Mouse (Mus musculus) stomach, embryonic 16.5 days (tissue): ENCODE results near the gene Ttll6. TPM values are rescaled to one million over a fixed set of nuclear protein-coding genes. Genes with fewer than 3 reads are reported as not detected.

Source experiments
- ATAC-seq: fragments of 200-750 bp; cut with Nextera tagmentation; 2 replicates; pipeline ENCODE4 v1.8.0; 2017; ENCODE audit warnings: moderate number of reproducible peaks, moderate TSS enrichment; ENCODE audit not compliant: insufficient read depth, low FRiP score
- H3K27ac ChIP-seq: fragments of 300-500 bp; sonication (generic); 2 replicates; pipeline ENCODE4 v1.5.1; 2014; ENCODE audit warnings: low read length
- H3K27me3 ChIP-seq: fragments of 300-500 bp; sonication (generic); 2 replicates; pipeline ENCODE4 v1.6.1; 2014; ENCODE audit warnings: low read length, control low read depth, mixed read lengths; ENCODE audit not compliant: control insufficient read depth, insufficient read depth
- H3K36me3 ChIP-seq: fragments of 300-500 bp; sonication (generic); 2 replicates; pipeline ENCODE4 v1.6.1; 2014; ENCODE audit warnings: low read length; ENCODE audit not compliant: control insufficient read depth, insufficient read depth
- H3K4me1 ChIP-seq: fragments of 300-500 bp; sonication (generic); 2 replicates; pipeline ENCODE4 v1.6.1; 2014; ENCODE audit warnings: low read length, control low read depth, mixed read lengths; ENCODE audit not compliant: control insufficient read depth, insufficient read depth
- H3K4me2 ChIP-seq: fragments of 300-500 bp; sonication (generic); 2 replicates; pipeline ENCODE4 v1.6.1; 2014; ENCODE audit warnings: low read depth, low read length, mixed read lengths
- H3K4me3 ChIP-seq: fragments of 300-500 bp; sonication (generic); replicated peaks from 2 replicates; pipeline ENCODE4 v1.5.1; 2014; ENCODE audit warnings: mild to moderate bottlenecking, low read length
- H3K9ac ChIP-seq: fragments of 300-500 bp; sonication (generic); 2 replicates; pipeline ENCODE4 v1.6.1; 2014; ENCODE audit warnings: low read length
- H3K9me3 ChIP-seq: fragments of 300-500 bp; sonication (generic); replicated peaks from 2 replicates; pipeline ENCODE4 v1.6.1; 2016; ENCODE audit warnings: low read length, control low read depth; ENCODE audit not compliant: control insufficient read depth
- WGBS: fragments of 180-500 bp; shearing (Covaris S2); extraction: QIAGEN DNeasy Blood & Tissue Kit; methylation state at CpG from one replicate; pipeline ENCODE4 v1.1.7; 2014; 5-methylcytosine and 5-hydroxymethylcytosine counted together
- polyA plus RNA-seq: library from polyadenylated mRNA; unstranded; fragments of >200 nt; fragmentation: Nextera tagmentation; extraction: Ambion mirVana; gene quantifications from 2 replicates; pipeline ENCODE4 v1.2.1, GENCODE M21; 2015

Gene Ttll6
- polyA plus RNA-seq, 1 experiment from 2014 or later, result 0.58 TPM

- 2% methylated on average over 12 of the region's 12 CpGs for WGBS
- no peaks in the 10 kb centered on the region for H3K4me1 ChIP-seq
- H3K27ac ChIP-seq, result no peak overlapping the region
- H3K4me3 ChIP-seq, result no peak overlapping the region
- H3K27me3 ChIP-seq, result peaks cover 94% of the 10 kb centered on the region
- no peaks in the 10 kb centered on the region for H3K9me3 ChIP-seq
- no peak overlapping the region for H3K9ac ChIP-seq
- no peak for ATAC-seq
- H3K4me2 ChIP-seq, result no peak overlapping the region
- H3K36me3 ChIP-seq, result no peaks in the 10 kb centered on the region
Measured at GRCm38 (mm10) chr11:96198642-96199041, 65.1 kb downstream of the Ttll6 start.

DNA sequence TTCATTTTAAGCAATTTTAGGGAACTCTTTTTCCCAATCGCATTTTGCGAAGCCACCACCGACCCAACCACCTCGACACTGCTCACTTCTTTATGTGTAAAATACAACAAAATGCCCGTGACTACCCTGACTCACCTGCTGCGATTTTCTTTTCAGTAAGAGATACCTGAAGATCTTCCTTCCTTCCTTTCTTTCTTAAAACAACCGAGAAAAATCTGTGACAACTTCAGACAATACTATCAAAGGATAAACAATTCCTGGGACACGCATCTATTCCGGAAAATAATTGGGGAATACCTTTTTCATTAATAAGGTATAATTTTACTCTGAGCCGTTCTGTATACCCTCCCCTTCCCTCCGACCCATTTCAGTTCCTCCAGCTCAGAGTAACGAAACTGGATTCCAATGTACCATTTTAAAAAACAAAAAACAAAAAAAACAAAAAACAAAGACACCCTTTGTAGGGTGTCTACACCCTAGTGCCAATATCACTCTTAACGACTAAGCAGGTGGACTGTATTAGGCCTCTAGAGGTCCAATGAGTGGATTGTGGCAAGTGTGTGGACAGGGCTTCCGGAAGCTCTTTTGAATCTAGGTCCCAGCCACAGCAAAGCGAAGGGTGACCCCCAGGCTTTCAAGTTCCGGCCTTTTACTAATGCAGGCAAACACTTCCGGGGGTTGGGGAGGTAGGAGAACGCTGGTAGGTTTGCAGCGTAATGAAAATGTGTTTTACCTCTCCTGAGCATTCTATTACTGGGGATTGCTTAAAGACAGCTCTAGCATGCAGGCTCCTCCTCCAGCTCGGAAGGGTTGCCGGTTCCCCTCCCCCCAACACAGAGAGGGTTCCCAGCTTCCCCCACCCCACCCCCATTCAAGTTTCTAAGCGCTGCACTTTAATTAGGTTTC, 65.8 kb downstream of the Ttll6 start:
- H3K4me3 ChIP-seq, result no peak overlapping the region
- no peak overlapping the region for H3K27ac ChIP-seq
- no peak overlapping the region for H3K4me2 ChIP-seq
- H3K27me3 ChIP-seq, result peaks cover 93% of the 10 kb centered on the region
- H3K9ac ChIP-seq, result no peak overlapping the region
- 3% methylated on average over 22 of the region's 22 CpGs for WGBS
- H3K9me3 ChIP-seq, result no peaks in the 10 kb centered on the region
- ATAC-seq, result no peak
- no peaks in the 10 kb centered on the region for H3K36me3 ChIP-seq
- H3K4me1 ChIP-seq, result no peaks in the 10 kb centered on the region

- no peak overlapping the region for H3K27ac ChIP-seq
Measured at GRCm38 (mm10) chr11:96200183-96200655, 66.6 kb downstream of the Ttll6 start.

DNA sequence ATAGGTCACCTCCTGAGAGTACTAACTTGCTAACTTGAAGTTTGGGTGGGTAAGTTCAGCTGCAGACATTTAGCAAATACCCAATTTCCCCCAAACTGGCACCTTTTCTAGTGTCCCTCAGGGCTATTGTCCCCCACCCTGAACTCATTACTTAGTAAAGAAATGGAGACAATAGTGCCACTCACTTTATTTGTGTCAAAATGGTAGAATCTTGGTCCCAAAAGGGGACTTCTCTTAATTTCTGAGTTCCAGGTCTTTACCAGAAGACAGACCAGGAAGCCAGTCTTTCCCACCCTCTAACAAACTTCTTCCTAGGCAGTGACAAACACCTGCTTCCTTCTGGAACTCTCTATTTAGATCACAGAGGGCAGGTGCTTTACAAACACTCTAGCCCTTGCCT, 68.2 kb downstream of the Ttll6 start:
- Histone ChIP-seq H3K4me2 (no peak overlapping the region), H3K4me1 (no peaks in the 10 kb centered on the region), H3K9me3 (no peaks in the 10 kb centered on the region), H3K4me3 (no peak overlapping the region), H3K27ac (no peak overlapping the region), H3K27me3 (peaks cover 88% of the 10 kb centered on the region), H3K36me3 (no peaks in the 10 kb centered on the region), H3K9ac (no peak overlapping the region)
- ATAC-seq, result no peak

More at GRCm38 (mm10) chr11:96200183-96200655, 66.6 kb downstream of the Ttll6 start:
- no peak overlapping the region for H3K4me2 ChIP-seq
- no peaks in the 10 kb centered on the region for H3K36me3 ChIP-seq
- H3K4me3 ChIP-seq, result no peak overlapping the region
- WGBS, result 2% methylated on average over 14 of the region's 14 CpGs
- no peaks in the 10 kb centered on the region for H3K9me3 ChIP-seq
- H3K9ac ChIP-seq, result no peak overlapping the region
- ATAC-seq, result no peak
- no peaks in the 10 kb centered on the region for H3K4me1 ChIP-seq
- H3K27me3 ChIP-seq, result peaks cover 92% of the 10 kb centered on the region

- no peaks in the 10 kb centered on the region for H3K36me3 ChIP-seq
- no peak overlapping the region for H3K9ac ChIP-seq
- no peak overlapping the region for H3K27ac ChIP-seq
- H3K4me3 ChIP-seq, result no peak overlapping the region
- ATAC-seq, result no peak
- H3K27me3 ChIP-seq, result peaks cover 88% of the 10 kb centered on the region
- no peaks in the 10 kb centered on the region for H3K9me3 ChIP-seq
- WGBS, result 3% methylated on average over 14 of the region's 14 CpGs
- H3K4me1 ChIP-seq, result no peaks in the 10 kb centered on the region
- H3K4me2 ChIP-seq, result no peak overlapping the region
Measured at GRCm38 (mm10) chr11:96202401-96203081, 69.0 kb downstream of the Ttll6 start.

DNA sequence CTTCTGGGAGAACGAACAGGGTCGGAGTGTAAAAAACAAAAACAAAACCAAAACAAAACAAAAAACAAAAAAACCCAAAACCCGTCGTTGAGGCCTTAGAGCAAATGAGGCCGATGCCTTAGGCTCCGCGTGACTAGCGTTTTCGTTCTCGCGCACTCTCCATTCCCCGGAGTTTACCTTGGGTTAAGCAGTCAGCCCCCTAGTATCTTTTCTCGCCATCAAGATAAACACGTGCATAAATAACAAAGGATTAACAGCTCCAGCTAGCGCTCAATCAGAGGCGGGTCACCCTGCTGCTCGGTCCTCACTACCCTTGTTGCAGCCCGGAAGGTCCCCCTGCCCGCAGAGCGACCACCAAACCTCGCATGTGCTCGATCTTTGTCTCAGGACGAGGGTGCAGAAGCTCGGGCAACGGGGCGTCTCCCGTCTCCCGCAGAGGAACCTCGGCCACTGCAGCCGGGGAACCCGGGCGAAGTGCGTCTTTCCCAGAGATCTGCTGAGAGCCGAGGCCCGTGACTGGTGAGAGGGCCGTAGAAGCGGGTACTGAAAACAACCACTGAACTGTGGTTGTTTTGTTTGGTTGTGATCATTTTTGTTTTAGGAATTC, 69.7 kb downstream of the Ttll6 start:
- no peaks in the 10 kb centered on the region for H3K9me3 ChIP-seq
- H3K27me3 ChIP-seq, result peaks cover 88% of the 10 kb centered on the region
- H3K4me3 ChIP-seq, result no peak overlapping the region
- H3K4me2 ChIP-seq, result no peak overlapping the region
- 2% methylated on average over 37 of the region's 37 CpGs for WGBS
- no peak overlapping the region for H3K27ac ChIP-seq
- H3K9ac ChIP-seq, result no peak overlapping the region
- no peak for ATAC-seq
- H3K36me3 ChIP-seq, result no peaks in the 10 kb centered on the region
- no peaks in the 10 kb centered on the region for H3K4me1 ChIP-seq

GRCm38 (mm10) chr11:96203789-96204186, 70.2 kb downstream of the Ttll6 start:
- no peak for ATAC-seq
- Histone ChIP-seq H3K9me3 (no peaks in the 10 kb centered on the region), H3K27ac (no peak overlapping the region), H3K9ac (no peak overlapping the region), H3K36me3 (no peaks in the 10 kb centered on the region), H3K4me1 (no peaks in the 10 kb centered on the region), H3K4me3 (no peak overlapping the region), H3K27me3 (peaks cover 88% of the 10 kb centered on the region), H3K4me2 (no peak overlapping the region)
- WGBS, result 1% methylated on average over 16 of the region's 16 CpGs

DNA sequence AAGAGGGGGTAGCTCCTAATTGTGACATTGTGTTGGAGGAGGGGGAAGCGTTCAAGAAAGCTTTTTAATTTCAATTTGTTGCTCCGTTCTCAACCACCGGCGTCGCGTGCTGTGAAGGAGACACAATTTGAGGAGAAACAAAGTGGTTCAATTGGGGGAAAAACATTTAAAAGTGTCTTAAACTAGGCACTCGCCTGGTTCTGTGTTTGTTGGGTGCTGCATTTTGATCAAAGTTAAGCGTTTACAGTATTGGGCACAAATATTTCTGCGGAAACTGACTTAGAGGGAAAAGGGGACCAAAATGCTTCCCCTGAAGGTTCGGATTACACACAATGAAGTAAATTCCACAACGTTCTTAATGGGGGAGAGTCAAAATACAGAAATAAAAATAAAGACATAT, 70.8 kb downstream of the Ttll6 start:
- 2% methylated on average over 11 of the region's 11 CpGs for WGBS
- ATAC-seq, result no peak

More for the DNA sequence above, 70.8 kb downstream of the Ttll6 start:
- Histone ChIP-seq H3K9ac (no peak overlapping the region), H3K4me1 (no peaks in the 10 kb centered on the region), H3K27me3 (peaks cover 86% of the 10 kb centered on the region), H3K36me3 (no peaks in the 10 kb centered on the region), H3K9me3 (no peaks in the 10 kb centered on the region), H3K4me3 (no peak overlapping the region), H3K4me2 (no peak overlapping the region), H3K27ac (no peak overlapping the region)
